Mouse (Mus musculus) CD4-positive, CD25-positive, alpha-beta regulatory T cell, adult 2 months (primary cell): ENCODE measurements at regions not wholly inside any gene's neighbourhood (a gene's known extent, or its start where the extent isn't known, plus 50 kb on each side); places are given as distances from the start of the nearest gene placed in this dataset.
"Not testable (repeated sequence)": the region's sequence is repeated elsewhere in the genome, so short reads cannot be mapped to it uniquely, and the experiment has no call there.

ENCODE experiments used
- DNase-seq: peaks from one replicate; pipeline ENCODE4 v3.0.0-alpha.2; 2012; ENCODE audit warnings: low read depth, low spot score

DNA sequence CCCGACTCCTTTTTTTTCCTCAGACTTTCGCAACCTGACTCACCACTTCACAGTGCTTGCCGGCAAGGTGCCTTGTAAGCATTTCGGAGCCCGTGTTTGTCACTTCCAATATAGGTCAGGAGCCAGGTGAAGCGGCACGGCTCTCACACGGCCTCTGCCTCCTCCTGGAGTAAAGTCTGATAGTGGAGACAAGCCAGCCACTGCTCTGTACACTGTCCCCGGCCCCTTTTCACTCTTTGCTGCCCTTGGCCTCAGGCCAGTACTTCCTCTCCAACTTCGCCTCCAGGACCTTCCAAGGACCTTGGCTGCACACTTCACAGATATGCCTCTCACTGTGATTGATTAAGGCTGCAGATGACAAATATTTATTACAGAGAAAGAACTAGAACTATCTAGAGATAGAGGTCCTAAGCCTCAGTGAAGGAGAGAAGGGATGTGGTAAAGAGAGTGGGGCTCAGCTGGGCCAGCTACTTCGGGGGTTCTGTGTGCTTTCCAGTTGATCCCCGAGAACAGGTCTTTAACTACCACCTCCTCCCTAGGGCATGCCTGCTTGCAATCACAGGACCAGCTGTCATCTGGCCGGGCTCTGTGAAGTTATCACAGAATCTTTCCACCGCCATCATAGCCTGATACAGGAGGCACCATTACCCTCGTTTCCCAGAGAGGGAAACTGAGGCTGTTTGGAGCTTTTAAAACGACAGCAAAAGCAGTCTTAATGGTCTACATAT, 204.2 kb downstream of the Trim29 start:
- DNase-seq: no peak

DNA sequence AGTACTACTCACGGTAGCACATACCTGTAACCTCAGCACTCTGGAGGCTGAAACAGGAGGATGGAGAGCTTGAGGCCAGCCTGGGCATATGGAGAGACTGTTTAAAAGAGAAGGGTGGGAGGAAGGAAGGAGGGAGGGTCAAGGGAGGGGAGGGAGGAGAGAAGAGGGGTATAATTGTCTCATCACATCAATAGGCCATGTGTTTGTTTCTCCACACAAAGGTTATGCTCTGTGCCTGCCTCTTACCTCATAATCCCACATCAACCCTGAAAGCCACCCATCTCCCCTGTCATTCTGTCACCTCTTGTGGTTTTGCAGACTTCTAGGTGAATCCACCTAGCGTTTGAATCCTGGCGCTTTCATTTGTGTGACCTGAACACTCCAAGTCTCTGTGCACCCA, 210.3 kb downstream of the Trim29 start:
- DNase-seq: no peak

DNA sequence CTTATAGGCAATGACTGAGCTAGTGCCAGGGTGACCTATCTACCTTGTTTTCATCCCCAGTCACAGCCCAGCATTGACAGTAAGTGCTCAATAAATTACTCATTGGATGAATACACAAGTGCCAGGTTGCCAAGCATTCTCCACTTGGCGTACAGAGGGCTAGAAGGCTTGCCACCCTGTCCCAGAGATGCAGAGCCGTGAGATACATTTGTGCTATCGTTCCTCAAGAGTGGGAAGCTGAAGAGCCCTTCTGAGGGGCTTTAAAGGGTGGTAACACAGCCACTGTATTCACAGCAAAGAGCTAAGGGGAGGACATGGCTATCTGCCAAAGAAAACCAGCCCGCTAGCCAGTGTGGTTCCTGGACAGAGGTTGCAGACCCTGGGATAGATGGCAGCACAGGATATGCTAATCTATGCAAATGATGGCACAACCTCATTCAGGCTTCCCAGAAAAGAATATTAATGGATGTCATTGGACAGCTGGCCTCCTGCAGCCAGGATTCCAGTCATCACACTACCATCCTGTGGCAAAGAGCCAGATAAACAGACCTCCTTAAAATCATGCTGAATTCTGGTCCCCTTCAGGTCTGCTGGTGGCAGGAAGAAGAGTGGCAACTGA, 214.4 kb downstream of the Trim29 start:
- no peak for DNase-seq

DNA sequence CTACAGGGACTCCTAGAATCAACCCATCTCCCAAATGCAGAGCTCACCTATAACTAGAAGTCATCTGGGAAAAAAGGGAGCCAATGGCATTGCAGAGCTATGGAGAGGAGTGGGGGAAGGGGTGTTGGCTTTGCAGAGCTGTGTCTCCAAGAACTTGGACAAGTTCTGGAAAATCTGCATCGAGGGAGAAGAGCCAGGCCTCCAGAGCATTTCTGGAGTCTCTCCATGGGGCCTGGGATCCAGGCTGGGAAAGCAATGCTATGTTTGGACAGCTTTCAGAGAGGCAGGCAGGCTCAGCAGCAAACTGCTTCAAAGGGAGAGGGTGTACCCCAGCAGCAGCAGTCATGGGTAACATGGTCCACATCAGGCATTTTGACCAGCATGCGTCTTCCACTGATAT, 211.6 kb upstream of the Nectin1 start:
- DNase-seq: no peak

DNA sequence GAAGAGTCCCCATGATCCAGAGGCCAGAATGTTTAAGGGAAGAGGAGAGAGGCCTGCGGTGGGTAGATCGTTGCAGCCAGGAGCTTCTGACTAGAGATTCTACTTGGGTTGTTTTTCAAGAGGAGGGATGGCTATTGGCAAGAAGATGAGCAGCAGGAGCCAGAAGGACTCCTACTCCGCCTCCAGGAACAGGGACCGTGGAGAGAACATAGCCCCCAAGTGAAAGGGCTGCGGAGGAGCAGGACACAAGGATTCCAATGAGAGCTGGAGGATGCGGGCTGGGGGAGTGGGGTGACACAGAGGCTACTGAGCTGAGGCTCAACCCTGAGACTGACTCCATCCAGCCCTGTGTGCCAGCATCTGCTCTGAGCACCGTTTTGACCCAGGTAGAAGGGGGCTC, 207.8 kb upstream of the Nectin1 start:
- no peak for DNase-seq

DNA sequence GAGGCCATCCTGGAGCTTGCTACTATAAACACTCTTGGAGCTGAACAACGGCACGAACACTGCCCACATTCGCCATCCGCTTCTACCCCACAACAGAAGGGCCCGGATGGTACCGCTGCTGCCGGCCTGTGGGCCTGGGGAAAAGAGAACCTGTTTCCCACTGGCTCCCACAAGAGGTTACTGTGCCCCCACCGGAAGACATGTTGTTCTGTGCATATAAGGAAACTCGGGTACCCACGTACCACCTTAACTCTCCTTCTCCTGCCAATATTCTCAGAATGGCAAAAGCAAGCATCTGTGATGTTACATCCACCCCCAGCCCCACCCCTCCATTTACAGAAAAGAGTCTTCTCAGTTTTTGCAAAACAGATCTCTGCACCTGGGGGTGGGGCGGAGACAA, 206.7 kb upstream of the Nectin1 start:
- no peak for DNase-seq

DNA sequence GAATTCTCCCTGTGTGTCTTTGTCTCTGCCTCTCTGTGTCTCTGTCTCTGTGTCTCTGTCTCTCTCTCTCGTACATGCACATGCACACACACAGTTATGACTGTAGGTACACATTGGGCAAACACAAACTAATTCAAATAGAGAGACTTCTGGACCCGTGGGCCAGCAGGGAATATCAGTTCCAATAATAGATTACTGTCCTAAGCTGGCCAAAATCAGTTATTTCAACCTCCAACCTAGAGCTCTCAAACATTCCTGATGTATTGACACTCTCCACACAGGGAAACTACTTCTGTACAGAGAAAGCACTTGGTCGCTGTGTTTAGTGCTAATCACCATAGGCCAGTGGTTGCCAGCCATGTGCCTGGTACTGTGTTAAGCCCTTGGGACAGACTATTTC, 203.7 kb upstream of the Nectin1 start:
- DNase-seq: no peak

DNA sequence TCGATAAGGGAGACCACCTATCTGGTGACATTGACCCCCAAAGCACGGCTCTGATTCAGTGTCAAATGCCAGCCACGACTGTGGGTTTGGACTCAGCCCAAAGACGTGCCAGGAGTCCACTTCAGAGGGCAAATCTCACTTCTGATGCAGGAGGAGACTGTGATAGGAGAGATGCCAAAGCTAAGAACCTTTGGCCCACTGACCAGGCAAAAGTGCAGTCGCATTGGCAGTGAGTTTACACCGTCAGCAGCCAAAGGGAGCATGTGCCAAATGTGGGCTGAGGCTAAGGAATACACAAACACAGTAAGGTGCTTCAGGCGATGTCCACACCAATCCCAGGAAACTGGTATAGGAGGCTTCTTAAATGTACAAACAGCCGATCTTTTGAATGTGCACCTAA, 202.6 kb upstream of the Nectin1 start:
- no peak for DNase-seq

DNA sequence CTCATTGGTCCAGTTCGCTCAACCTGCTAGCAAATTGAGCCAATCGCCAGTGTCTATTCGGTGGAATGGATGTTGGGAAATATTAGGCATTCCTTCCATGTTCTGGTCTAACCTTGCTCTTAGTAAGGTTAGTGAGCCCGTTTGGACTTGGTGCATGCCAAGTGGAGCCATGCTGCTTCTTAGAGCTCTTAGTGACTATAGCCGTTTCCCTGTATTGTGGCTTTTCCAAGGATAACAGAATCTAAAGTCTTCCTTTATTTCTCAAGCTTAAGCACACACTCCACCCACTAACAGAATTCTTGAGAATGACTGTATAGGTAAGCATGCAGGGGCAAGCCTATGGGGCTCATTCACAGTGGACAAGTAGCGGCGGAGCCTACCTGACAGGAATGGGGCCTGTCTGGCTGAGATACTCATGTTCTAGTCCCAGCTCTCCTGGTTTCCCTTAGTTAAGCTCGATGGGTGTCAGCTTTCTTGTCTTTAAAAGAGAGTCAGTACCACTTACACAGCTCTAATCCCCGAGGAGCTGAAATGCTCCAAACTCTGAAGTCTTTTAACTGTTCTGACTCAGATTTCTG, 201.6 kb upstream of the Nectin1 start:
- no peak for DNase-seq

DNA sequence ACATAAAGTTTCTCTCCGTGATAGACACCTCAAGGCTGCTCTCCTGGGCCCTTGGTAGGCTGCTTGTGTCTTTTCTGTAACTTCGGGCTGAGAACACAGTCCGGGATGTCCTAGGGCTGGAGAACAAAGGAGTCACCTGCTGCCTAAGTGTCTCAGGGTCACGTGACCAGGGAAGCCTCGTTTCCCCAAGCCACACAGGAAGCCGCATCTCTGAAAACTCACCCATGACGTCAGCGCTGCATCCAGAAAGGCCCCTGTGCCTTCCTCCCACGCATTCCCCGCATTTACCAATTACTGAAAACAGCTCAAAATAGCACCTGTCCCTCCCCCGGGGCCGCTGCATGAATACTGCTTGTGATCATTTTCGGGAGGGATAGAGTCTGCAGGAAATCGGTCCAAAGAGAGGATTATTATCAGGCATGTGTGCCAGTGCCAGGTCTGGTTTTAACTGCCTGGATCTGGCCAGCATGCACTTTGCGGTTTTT, 198.7 kb upstream of the Nectin1 start:
- DNase-seq: peak; percentile 87

DNA sequence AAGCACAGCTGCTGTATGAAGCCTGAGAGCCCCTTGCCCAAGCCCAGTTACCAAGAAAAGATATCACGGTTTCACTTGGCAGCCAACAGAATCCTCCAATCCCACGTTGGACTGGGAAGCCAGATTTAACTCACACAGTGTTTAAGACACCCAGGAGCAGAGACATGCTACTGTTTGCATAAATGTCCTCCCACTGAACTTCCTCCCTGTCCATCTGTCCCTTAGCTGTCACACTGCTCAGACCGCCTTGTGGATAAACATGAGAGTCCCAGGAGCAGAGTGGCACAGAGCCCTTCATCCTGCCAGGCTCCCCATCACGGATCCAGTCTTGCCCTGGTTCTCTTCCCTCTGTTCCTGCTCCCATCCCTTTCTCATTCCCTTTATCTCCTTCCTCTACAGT, 194.9 kb upstream of the Nectin1 start:
- no peak for DNase-seq

DNA sequence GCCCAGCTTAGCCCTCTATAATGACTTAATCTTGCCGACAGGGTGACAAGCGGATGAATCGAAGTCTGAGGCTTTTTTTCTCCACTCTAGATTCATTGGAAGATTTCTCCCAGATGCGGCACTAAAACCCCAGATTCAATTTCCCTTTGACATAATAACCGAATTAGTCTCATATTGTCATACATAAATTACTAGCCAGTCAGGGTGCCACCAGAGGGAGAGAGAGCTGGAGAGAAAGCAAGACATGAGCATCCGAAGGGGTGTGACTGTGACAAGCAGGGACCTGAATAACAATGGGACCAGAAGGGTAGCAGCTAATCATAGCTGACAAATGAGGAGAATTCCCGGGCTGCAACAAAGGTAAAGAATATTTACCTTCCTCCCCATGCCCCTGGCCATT, 194.5 kb upstream of the Nectin1 start:
- DNase-seq: no peak

DNA sequence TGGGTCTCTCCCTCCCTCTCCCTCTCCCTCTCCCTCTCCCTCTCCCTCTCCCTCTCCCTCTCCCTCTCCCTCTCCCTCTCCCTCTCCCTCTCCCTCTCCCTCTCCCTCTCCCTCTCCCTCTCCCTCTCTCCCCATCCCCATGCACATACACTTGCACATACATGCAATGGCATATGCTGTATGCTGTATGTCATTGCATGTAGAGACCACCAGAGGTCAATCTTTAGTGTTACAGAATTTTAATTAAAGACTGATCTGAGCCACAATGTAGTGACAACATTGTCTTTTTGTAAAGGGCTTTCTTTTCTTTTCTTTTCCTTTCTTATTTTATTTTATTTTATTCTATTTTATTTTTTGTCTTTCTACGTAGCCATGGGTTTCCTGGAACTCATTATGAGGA, 191.0 kb upstream of the Nectin1 start:
- DNase-seq: not testable (repeated sequence)

DNA sequence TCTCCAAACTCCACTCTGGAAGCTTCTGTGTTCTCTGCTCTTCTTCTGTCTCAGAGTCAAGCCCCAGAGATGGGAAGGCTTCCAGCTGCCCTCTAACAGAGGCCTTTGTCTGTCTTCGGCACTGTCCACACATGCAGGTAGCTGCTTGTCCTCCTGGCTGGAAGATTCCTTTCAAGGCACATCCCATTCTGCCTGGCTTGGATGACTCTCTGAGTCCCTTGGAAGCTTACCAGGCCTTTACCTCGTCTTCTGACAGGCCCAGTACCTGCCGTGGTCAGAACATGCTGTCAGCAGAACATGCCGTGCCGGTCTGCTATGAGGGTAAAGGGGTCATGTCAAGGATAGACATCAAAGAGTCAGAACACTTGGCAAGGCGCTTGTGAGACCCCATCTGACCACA, 181.8 kb upstream of the Nectin1 start:
- DNase-seq: no peak

DNA sequence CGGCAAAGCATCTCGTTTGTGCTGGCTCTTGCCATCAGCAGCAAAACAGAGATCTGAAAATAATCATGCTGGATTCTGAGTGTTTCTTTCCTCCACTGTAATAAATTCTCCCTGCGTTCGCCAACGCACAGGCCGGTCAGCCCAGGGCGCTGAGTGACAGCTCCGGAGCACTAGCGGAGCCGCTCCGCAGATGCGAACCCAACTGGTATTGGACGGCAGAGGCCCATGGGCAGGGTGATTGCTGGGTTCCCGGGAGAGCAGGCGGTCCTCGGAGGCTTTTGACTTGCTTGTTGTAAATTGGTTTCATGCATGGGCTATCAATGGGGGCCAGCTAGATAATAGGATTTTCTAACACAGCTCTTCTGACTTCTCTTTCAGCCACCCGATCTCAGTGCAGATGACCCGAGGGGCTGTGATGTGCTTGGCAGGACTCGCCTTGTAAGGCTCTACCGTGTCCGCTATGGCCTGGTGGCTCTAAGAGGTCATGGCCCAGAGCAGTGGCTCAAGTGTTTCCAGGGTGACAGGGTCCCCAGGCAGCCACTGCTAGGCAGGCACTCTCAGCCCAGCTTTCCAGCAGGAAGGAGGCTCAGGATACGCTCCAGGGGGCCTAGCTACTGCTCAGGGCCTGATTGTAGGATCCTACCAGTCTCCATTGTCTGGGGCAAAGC, 179.4 kb upstream of the Nectin1 start:
- no peak for DNase-seq

DNA sequence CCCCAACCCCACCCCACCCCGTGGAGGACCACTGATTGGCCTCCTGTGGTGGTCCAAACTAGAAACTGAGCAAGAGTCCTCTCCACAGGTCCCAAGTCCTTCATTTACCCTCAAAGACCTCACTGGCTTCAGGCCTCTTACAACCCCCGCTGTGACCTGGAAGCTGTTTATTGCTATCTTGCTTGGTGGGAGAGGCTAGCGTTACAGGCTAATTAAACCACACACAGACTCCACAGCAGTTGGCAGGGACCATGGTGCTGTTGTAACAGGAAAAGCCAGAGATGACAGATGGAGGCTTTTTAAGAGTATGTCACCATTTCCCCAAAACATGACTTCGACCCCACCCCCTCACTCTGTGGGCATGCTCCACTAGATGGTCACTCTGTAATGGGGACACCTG, 174.9 kb upstream of the Nectin1 start:
- DNase-seq: no peak

DNA sequence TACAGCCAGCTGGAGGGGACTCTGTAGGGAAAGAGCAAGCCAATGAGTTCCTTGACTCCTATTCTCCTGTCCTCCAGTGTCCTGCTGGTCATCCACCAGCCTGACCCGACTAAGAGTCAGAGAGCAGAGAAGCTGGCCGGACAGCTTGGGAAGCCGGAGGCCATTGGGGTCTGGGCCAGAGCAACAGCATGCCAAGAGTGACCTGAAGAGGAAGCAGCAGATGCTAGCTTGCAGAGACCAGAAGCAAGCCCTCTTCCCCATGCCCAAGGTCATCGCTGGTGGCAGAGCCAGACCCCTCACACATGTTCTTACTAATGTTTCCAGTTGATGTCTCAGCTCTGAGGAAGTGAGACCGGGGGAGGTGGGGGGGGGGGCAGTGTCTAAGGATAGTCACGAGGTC, 172.7 kb upstream of the Nectin1 start:
- DNase-seq: no peak

DNA sequence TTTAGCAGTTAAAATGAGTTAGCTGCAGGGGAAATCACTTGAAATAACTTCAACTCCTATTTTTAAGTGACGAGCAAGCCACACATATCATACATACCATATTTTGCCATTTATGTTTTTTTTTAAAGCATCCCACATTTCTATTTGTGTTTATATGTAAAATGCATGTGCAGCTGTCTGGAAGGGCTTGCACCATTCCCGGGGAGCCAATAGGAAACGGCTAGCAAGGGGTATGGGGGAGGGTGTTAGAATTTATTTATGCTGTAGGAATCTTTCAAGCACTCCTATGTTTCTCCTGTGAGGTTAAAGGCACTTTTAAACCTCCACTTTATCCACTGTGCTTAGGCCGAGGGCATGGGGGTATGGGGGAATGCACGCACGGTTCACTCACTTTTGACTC, 168.1 kb upstream of the Nectin1 start:
- no peak for DNase-seq

DNA sequence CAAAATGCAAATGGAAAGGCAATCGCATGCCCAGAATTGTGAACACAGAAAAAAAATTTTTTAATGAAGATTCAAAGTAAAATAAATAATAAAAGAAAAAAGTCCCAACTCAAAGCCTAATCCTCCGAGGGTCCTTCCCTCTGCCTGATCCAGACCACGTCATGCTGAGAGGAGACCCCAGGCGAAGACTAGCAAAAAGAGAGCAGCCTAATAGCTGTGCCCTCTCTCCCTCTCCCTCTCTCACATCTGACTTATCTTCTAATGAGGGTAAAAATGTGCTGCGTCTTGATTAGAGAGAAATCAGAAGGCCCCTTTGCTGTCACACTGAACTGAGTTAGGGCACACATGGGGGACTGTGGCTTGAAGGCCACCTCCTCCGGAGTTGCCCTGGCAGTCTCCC, 163.1 kb upstream of the Nectin1 start:
- DNase-seq: no peak

DNA sequence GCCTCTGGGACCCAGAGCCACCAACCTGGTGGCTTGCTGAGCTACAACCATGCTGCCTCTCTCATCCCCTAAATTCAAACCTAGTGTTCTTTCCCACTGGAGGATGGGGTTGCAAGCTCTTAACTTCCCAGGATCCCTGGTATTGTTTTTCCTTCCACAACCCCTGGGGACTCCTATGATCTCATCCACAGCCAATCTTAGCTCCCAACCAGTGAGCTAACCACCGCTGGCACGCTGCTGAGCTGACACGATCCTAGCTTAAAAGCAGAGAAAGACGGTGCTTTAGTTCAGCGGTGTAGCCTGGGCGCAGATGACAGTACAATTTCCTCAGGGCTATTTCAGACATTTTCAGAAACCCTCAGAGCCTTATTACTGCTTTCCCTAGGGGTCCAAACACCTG, 158.2 kb upstream of the Nectin1 start:
- no peak for DNase-seq

DNA sequence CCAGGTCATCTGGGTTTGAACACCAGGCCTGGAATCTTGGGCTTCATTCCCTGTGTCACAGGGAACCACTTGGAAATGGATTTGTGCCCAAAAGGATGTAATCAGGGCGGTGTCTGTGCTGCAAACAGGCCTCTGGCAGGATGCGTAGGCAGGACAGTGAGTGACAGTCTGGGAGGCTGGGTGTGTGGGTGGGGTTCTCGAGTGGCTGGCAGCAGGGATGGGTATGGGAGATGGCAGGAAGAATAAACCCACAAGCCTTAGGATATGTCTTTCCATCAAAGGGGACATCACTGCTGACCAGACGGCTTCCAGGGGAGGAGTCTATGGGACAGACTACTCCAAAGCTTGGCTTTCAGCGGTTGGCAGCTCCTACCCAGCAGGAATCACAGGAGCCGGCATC, 150.5 kb upstream of the Nectin1 start:
- DNase-seq: no peak

DNA sequence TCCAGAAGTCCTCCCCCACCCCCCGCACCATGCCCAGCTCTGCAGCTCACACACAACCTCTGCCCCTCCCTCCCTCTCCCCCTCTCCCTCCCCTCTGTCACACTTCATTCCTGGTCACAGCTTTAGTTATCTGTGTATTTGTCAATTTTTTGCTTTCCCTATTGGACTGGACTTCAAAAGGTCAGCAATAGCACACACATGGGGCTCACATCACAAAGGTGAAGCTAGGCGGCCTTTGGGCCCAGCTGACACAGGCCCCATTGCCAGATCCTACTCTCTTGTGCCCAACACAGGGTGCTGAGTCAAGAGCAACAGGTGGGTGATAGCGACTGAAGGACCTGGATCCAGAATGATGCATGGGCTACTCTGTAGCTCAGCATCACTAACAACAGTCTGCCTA, 149.0 kb upstream of the Nectin1 start:
- no peak for DNase-seq

DNA sequence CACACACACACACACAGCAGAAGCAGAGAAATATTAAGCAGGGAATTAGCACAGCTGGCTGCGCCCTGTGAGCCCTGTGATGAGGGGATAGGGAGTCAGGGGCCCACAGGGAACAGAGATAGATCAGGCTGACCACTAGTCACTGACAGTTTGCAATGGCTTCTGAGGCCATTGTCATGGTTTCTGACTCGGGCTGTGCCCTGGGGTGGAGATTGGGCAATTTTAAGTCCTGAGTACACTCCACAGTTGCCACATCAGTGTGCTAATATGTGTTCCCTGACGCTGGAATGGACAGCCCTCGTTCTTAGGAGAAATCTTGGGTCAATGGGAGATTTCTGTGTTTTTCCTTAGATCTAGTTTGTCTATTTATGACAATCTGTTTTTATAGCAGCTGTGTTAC, 148.3 kb upstream of the Nectin1 start:
- no peak for DNase-seq
